Mouse (Mus musculus): ENCODE measurements at regions not wholly inside any gene's neighbourhood (a gene's known extent, or its start where the extent isn't known, plus 50 kb on each side); places are given as distances from the start of the nearest gene placed in this dataset.

- no peaks in the 10 kb centered on the region for H3K4me1 ChIP-seq (ENCODE audit: control insufficient read depth, insufficient read depth, low read depth, low read length)
- no peak overlapping the region for H3K4me3 ChIP-seq (ENCODE audit: low read length)
- H3K9ac ChIP-seq (ENCODE audit: low read depth, low read length): no peak overlapping the region
- H3K9me3 ChIP-seq (ENCODE audit: control insufficient read depth, low read length): no peaks in the 10 kb centered on the region
- H3K27ac ChIP-seq (ENCODE audit: low read depth, low read length): no peak overlapping the region
- no peaks in the 10 kb centered on the region for H3K36me3 ChIP-seq (ENCODE audit: control insufficient read depth, insufficient read depth, low read length)
- H3K27me3 ChIP-seq (replicated peaks; ENCODE audit: control insufficient read depth, insufficient read depth, low read length): no peaks in the 10 kb centered on the region
- no peak overlapping the region for H3K4me2 ChIP-seq (ENCODE audit: low read length)
- WGBS: 45% methylated on average over 2 of the region's 2 CpGs
- no peak for ATAC-seq
These were observed 52.4 kb downstream of the Gm13691 start for GRCm38 (mm10) chr2:84042793-84043192.

- Histone ChIP-seq H3K9ac (ENCODE audit: low read depth, low read length) (no peak overlapping the region), H3K9me3 (ENCODE audit: control insufficient read depth, low read length) (no peaks in the 10 kb centered on the region), H3K27ac (ENCODE audit: low read depth, low read length) (no peak overlapping the region), H3K4me2 (ENCODE audit: low read length) (no peak overlapping the region), H3K4me3 (ENCODE audit: low read length) (no peak overlapping the region), H3K36me3 (ENCODE audit: control insufficient read depth, insufficient read depth, low read length) (no peaks in the 10 kb centered on the region), H3K27me3 (replicated peaks; ENCODE audit: control insufficient read depth, insufficient read depth, low read length) (no peaks in the 10 kb centered on the region), H3K4me1 (ENCODE audit: control insufficient read depth, insufficient read depth, low read depth, low read length) (no peaks in the 10 kb centered on the region)
- ATAC-seq: no peak
- 91% methylated on average over 9 of the region's 9 CpGs for WGBS
These were observed 58.2 kb downstream of the Gm13691 start for GRCm38 (mm10) chr2:84048398-84049140.

GRCm38 (mm10) chr2:84051883-84052331 lies 61.6 kb downstream of the Gm13691 start:
- Histone ChIP-seq H3K9ac (ENCODE audit: low read depth, low read length) (no peak overlapping the region), H3K27ac (ENCODE audit: low read depth, low read length) (no peak overlapping the region), H3K4me1 (ENCODE audit: control insufficient read depth, insufficient read depth, low read depth, low read length) (no peaks in the 10 kb centered on the region), H3K36me3 (ENCODE audit: control insufficient read depth, insufficient read depth, low read length) (no peaks in the 10 kb centered on the region), H3K9me3 (ENCODE audit: control insufficient read depth, low read length) (no peaks in the 10 kb centered on the region), H3K4me2 (ENCODE audit: low read length) (no peak overlapping the region), H3K27me3 (replicated peaks; ENCODE audit: control insufficient read depth, insufficient read depth, low read length) (no peaks in the 10 kb centered on the region), H3K4me3 (ENCODE audit: low read length) (no peak overlapping the region)
- 83% methylated on average over 3 of the region's 3 CpGs for WGBS
- no peak for ATAC-seq

DNA sequence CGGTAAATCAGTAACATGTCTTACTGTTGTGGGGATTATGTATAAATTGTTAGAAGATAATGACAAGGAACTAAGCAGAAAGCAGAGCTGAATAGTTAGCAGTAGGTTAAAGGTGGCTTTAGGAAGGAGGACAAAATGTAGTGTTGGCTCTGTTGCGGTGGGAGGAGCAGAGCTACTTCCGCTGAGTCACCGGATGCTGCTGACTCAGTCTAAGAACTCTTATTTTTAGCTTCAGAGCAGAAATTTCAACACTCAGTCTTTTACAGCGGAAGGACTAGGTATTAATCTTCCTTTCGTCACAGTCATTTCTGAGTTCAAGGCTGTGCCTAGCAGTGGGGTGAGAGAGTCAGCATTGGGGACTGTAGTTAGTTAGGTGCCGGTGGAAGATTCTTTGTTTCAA lies 68.9 kb downstream of the Gm13691 start:
- 93% methylated on average over 7 of the region's 7 CpGs for WGBS

GRCm38 (mm10) chr2:84061221-84061620 lies 70.9 kb downstream of the Gm13691 start:
- whole genome bisulfite sequencing: 89% methylated on average over 1 of the region's 1 CpGs
- Histone ChIP-seq H3K9me3 (ENCODE audit: control insufficient read depth, low read length) (no peaks in the 10 kb centered on the region), H3K27ac (ENCODE audit: low read depth, low read length) (no peak overlapping the region)

More for the DNA sequence above, 68.9 kb downstream of the Gm13691 start:
- no peak overlapping the region for H3K27ac ChIP-seq (ENCODE audit: low read depth, low read length)
- H3K36me3 ChIP-seq (ENCODE audit: control insufficient read depth, insufficient read depth, low read length): no peaks in the 10 kb centered on the region
- H3K9ac ChIP-seq (ENCODE audit: low read depth, low read length): no peak overlapping the region
- H3K9me3 ChIP-seq (ENCODE audit: control insufficient read depth, low read length): no peaks in the 10 kb centered on the region
- no peaks in the 10 kb centered on the region for H3K4me1 ChIP-seq (ENCODE audit: control insufficient read depth, insufficient read depth, low read depth, low read length)
- no peaks in the 10 kb centered on the region for H3K27me3 ChIP-seq (replicated peaks; ENCODE audit: control insufficient read depth, insufficient read depth, low read length)
- no peak overlapping the region for H3K4me2 ChIP-seq (ENCODE audit: low read length)
- H3K4me3 ChIP-seq (ENCODE audit: low read length): no peak overlapping the region
- ATAC-seq: no peak

GRCm38 (mm10) chr2:84064371-84064770 lies 74.0 kb downstream of the Gm13691 start:
- H3K27me3 ChIP-seq (replicated peaks; ENCODE audit: control insufficient read depth, insufficient read depth, low read length): no peaks in the 10 kb centered on the region
- H3K36me3 ChIP-seq (ENCODE audit: control insufficient read depth, insufficient read depth, low read length): no peaks in the 10 kb centered on the region
- H3K4me1 ChIP-seq (ENCODE audit: control insufficient read depth, insufficient read depth, low read depth, low read length): no peaks in the 10 kb centered on the region
- no peaks in the 10 kb centered on the region for H3K9me3 ChIP-seq (ENCODE audit: control insufficient read depth, low read length)
- WGBS: 80% methylated on average over 2 of the region's 2 CpGs
- ATAC-seq: no peak
- H3K4me3 ChIP-seq (ENCODE audit: low read length): no peak overlapping the region
- H3K9ac ChIP-seq (ENCODE audit: low read depth, low read length): no peak overlapping the region
- no peak overlapping the region for H3K27ac ChIP-seq (ENCODE audit: low read depth, low read length)
- no peak overlapping the region for H3K4me2 ChIP-seq (ENCODE audit: low read length)

More at GRCm38 (mm10) chr2:84061221-84061620, 70.9 kb downstream of the Gm13691 start:
- no peak overlapping the region for H3K9ac ChIP-seq (ENCODE audit: low read depth, low read length)
- no peaks in the 10 kb centered on the region for H3K4me1 ChIP-seq (ENCODE audit: control insufficient read depth, insufficient read depth, low read depth, low read length)
- H3K36me3 ChIP-seq (ENCODE audit: control insufficient read depth, insufficient read depth, low read length): no peaks in the 10 kb centered on the region
- H3K4me2 ChIP-seq (ENCODE audit: low read length): no peak overlapping the region
- no peak for ATAC-seq
- no peak overlapping the region for H3K4me3 ChIP-seq (ENCODE audit: low read length)
- H3K27me3 ChIP-seq (replicated peaks; ENCODE audit: control insufficient read depth, insufficient read depth, low read length): no peaks in the 10 kb centered on the region

GRCm38 (mm10) chr2:84065061-84065460 lies 74.7 kb downstream of the Gm13691 start:
- H3K4me2 ChIP-seq (ENCODE audit: low read length): no peak overlapping the region
- no peaks in the 10 kb centered on the region for H3K4me1 ChIP-seq (ENCODE audit: control insufficient read depth, insufficient read depth, low read depth, low read length)
- H3K9ac ChIP-seq (ENCODE audit: low read depth, low read length): no peak overlapping the region
- H3K27ac ChIP-seq (ENCODE audit: low read depth, low read length): no peak overlapping the region
- no peak for ATAC-seq
- H3K9me3 ChIP-seq (ENCODE audit: control insufficient read depth, low read length): no peaks in the 10 kb centered on the region
- no peaks in the 10 kb centered on the region for H3K36me3 ChIP-seq (ENCODE audit: control insufficient read depth, insufficient read depth, low read length)
- no peaks in the 10 kb centered on the region for H3K27me3 ChIP-seq (replicated peaks; ENCODE audit: control insufficient read depth, insufficient read depth, low read length)
- 73% methylated on average over 7 of the region's 7 CpGs for WGBS
- no peak overlapping the region for H3K4me3 ChIP-seq (ENCODE audit: low read length)

DNA sequence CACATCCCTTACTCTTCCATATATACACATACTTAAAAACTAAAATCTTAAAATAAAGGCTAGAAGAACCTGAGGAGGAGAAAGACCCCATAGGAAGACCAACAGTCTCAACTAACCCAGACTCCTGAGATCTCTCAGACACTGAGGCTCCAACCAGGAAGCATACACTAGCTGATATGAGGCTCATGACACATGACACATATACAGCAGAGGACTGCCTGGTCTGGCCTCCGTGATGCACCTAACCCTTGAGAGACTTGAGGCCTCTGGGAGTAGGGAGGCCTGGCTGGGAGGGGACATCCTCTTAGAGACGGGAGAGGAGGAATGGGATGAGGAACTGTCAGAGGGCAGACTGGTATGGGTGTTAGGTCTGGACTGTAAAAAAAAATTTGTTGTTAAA lies 75.4 kb downstream of the Gm13691 start:
- Histone ChIP-seq H3K27me3 (replicated peaks; ENCODE audit: control insufficient read depth, insufficient read depth, low read length) (no peaks in the 10 kb centered on the region), H3K9ac (ENCODE audit: low read depth, low read length) (no peak overlapping the region), H3K4me1 (ENCODE audit: control insufficient read depth, insufficient read depth, low read depth, low read length) (no peaks in the 10 kb centered on the region), H3K4me2 (ENCODE audit: low read length) (no peak overlapping the region), H3K36me3 (ENCODE audit: control insufficient read depth, insufficient read depth, low read length) (no peaks in the 10 kb centered on the region), H3K9me3 (ENCODE audit: control insufficient read depth, low read length) (no peaks in the 10 kb centered on the region), H3K27ac (ENCODE audit: low read depth, low read length) (no peak overlapping the region), H3K4me3 (ENCODE audit: low read length) (no peak overlapping the region)
- ATAC-seq: no peak
- WGBS: 91% methylated on average over 2 of the region's 2 CpGs

DNA sequence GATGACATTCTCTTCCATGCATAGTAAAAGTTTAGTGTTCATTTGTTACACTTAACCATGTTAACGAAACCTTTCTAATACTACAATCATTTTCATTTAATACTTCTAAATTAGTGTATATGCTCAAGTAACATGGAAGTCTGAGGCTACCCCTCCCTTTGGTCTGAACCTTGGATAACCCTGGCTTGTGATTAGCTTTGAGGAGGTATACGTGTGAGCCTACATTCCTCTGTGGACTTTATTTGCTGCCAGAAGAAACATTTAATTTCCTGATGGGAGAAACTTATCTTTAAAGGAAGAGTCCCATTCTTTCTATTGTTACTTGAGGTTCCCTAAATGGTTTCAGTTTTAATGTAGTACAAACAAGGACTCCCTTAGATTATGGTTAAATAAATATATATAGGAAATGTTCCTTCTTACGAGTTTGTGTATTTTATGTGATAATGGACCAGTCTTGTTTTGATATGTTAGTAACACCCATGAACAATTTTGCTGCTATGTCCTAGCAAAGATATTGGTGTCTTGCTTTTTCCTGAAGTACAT lies 75.9 kb downstream of the Gm13691 start:
- no peaks in the 10 kb centered on the region for H3K4me1 ChIP-seq (ENCODE audit: control insufficient read depth, insufficient read depth, low read depth, low read length)
- ATAC-seq: no peak
- H3K36me3 ChIP-seq (ENCODE audit: control insufficient read depth, insufficient read depth, low read length): no peaks in the 10 kb centered on the region
- H3K4me3 ChIP-seq (ENCODE audit: low read length): no peak overlapping the region
- no peak overlapping the region for H3K27ac ChIP-seq (ENCODE audit: low read depth, low read length)
- no peaks in the 10 kb centered on the region for H3K27me3 ChIP-seq (replicated peaks; ENCODE audit: control insufficient read depth, insufficient read depth, low read length)
- no peak overlapping the region for H3K4me2 ChIP-seq (ENCODE audit: low read length)
- WGBS: 90% methylated on average over 3 of the region's 3 CpGs
- H3K9me3 ChIP-seq (ENCODE audit: control insufficient read depth, low read length): no peaks in the 10 kb centered on the region
- H3K9ac ChIP-seq (ENCODE audit: low read depth, low read length): no peak overlapping the region

All from hindbrain, embryonic 16.5 days (tissue).